In genomic region chr12:11999199-11999598, GRCm38 (mm10) we compare ENCODE assay signal across 21 mouse cellular contexts.
"Had no signal": no experiment of that assay in that cellular context is flagged by ENCODE, and none has a peak within 500 bp of the region (broad histone marks: within the 10 kb centered on the region; RNA-seq: fewer than 3 reads in every experiment).

No protein-coding gene starts in this region.

- DNase-seq: cerebellum, adult 8-10 months; cerebellum, adult 9-10 months; cerebellum, adult 9-11 months; cerebellum, postnatal 10 days; cerebellum, postnatal 14 days; cerebellum, postnatal 25 days; cerebellum, postnatal 36 days; embryo, embryonic 11 days; forebrain, postnatal 0 days; gastrocnemius, adult 2 months; gastrocnemius, postnatal 10 days; gastrocnemius, postnatal 14 days; gastrocnemius, postnatal 25 days; gastrocnemius, postnatal 36 days; heart, adult 11 months; heart, adult 18-20 months; heart, adult 2 months had no signal

- ATAC-seq: forebrain, embryonic 13.5 days; forebrain, embryonic 14.5 days; forebrain, embryonic 15.5 days; forebrain, embryonic 16.5 days; forebrain, postnatal 0 days had no signal
